Mouse (Mus musculus) neutrophil, adult 5-6 weeks (primary cell): ENCODE measurements at regions not wholly inside any gene's neighbourhood (a gene's known extent, or its start where the extent isn't known, plus 50 kb on each side); places are given as distances from the start of the nearest gene placed in this dataset.
"Not testable (repeated sequence)": the region's sequence is repeated elsewhere in the genome, so short reads cannot be mapped to it uniquely, and the experiment has no call there.

Experiments
- ATAC-seq: fragments of 151-379, 151-347 bp; 2 replicates; pipeline ENCODE4 v1.8.0; 2017; ENCODE audit warnings: mild to moderate bottlenecking, moderate TSS enrichment; ENCODE audit not compliant: insufficient number of reproducible peaks, poor library complexity, low FRiP score, severe bottlenecking; ENCODE audit errors: extremely low read depth

- no peak for ATAC-seq
Measured at GRCm38 (mm10) chr12:79998339-79998738, 114.5 kb downstream of the Zfp36l1 start.

- ATAC-seq = no peak
Measured at GRCm38 (mm10) chr12:79997201-79997600, 115.6 kb downstream of the Zfp36l1 start.

GRCm38 (mm10) chr12:79995521-79996094, 117.2 kb downstream of the Zfp36l1 start:
- no peak for ATAC-seq

GRCm38 (mm10) chr12:79993821-79994571, 118.8 kb downstream of the Zfp36l1 start:
- ATAC-seq = no peak

- ATAC-seq = no peak
Measured at GRCm38 (mm10) chr12:79991279-79991678, 121.5 kb downstream of the Zfp36l1 start.

GRCm38 (mm10) chr12:79990751-79991150, 122.1 kb downstream of the Zfp36l1 start:
- no peak for ATAC-seq

- ATAC-seq = no peak
Measured at GRCm38 (mm10) chr12:79989582-79990110, 123.2 kb downstream of the Zfp36l1 start.

GRCm38 (mm10) chr12:79988401-79989358, 124.1 kb downstream of the Zfp36l1 start:
- no peak for ATAC-seq

- ATAC-seq = no peak
Measured at GRCm38 (mm10) chr12:79986241-79986976, 126.4 kb downstream of the Zfp36l1 start.

GRCm38 (mm10) chr12:79984985-79985747, 127.6 kb downstream of the Zfp36l1 start:
- no peak for ATAC-seq

- ATAC-seq = no peak
Measured at GRCm38 (mm10) chr12:79984025-79984790, 128.6 kb downstream of the Zfp36l1 start.

- peak; percentile 92 for ATAC-seq
Measured at GRCm38 (mm10) chr12:79983232-79983631, 129.6 kb downstream of the Zfp36l1 start.

- not testable (repeated sequence) for ATAC-seq
Measured at GRCm38 (mm10) chr12:79982497-79982896, 130.3 kb downstream of the Zfp36l1 start.

- ATAC-seq = no peak
Measured at GRCm38 (mm10) chr12:79980711-79981110, 132.1 kb downstream of the Zfp36l1 start.

- no peak for ATAC-seq
Measured at GRCm38 (mm10) chr12:79977136-79977535, 135.7 kb downstream of the Zfp36l1 start.

- no peak for ATAC-seq
Measured at GRCm38 (mm10) chr12:79975466-79976239, 137.2 kb downstream of the Zfp36l1 start.

GRCm38 (mm10) chr12:79975050-79975449, 137.8 kb downstream of the Zfp36l1 start:
- ATAC-seq = no peak
